Comparison of ENCODE assay signal across 22 mouse cellular contexts in the genomic region with DNA sequence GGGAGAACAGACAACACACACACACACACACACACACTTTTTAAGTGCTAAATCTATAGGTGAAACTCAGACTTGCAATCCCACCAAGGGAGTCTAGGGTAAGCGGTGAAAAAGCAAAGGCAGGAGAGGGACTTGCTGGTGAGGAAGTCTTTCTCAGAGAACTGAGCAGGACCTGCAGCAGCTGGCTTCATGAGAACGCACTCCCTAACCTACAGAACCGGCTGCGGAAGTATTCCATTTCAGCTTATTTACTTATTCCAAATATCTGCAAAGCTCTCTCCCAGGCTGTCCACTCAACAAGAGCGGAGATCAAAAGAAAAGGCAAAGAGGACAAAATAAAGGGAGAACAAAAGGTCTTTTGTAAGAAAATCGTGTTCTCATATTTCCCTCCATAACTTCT. TPM values are rescaled to one million over a fixed set of nuclear protein-coding genes. Genes with fewer than 3 reads are reported as not detected.
A peak's percentile ranks its signal among the peaks of the same experiment; 100 is the strongest.
DNase-seq lines count a peak whose midpoint lies in the region; ATAC-seq and TF ChIP-seq lines count a peak whose summit lies in the region.
"Had no signal": no experiment of that assay in that cellular context is flagged by ENCODE, and none has a peak within 500 bp of the region (broad histone marks: within the 10 kb centered on the region; RNA-seq: fewer than 3 reads in every experiment).

No protein-coding gene starts in this region.

- no peak overlapping the region for H3K9ac ChIP-seq in hindbrain, embryonic 16.5 days (ENCODE audit: low read depth, low read length)
- H3K9ac ChIP-seq in lung, embryonic 16.5 days (ENCODE audit: low read length), result no peak overlapping the region
- H3K9ac ChIP-seq in embryonic facial prominence, embryonic 14.5 days (ENCODE audit: low read depth, low read length), result no peak overlapping the region
- H3K9ac ChIP-seq in stomach, postnatal 0 days (ENCODE audit: low read length), result no peak overlapping the region
- H3K9ac ChIP-seq: forebrain, embryonic 12.5 days; heart, embryonic 12.5 days; limb, embryonic 13.5 days; liver, embryonic 13.5 days had no signal

- TF ChIP-seq EP300 in stomach, postnatal 0 days (optimal IDR thresholded peaks at IDR 0.05), result no peak

- 56% methylated on average over 6 of the region's 6 CpGs for WGBS in hindbrain, embryonic 10.5 days
- WGBS in hindbrain, embryonic 16.5 days, result 68% methylated on average over 6 of the region's 6 CpGs
- 38% methylated on average over 6 of the region's 6 CpGs for WGBS in lung, embryonic 16.5 days
- WGBS in embryonic facial prominence, embryonic 14.5 days, result 29% methylated on average over 6 of the region's 6 CpGs
- 25% methylated on average over 6 of the region's 6 CpGs for WGBS in stomach, postnatal 0 days

- DNase-seq in hindbrain, embryonic 10.5 days (ENCODE audit: low spot score), result peak; percentile 18
- no peak for DNase-seq in lung, postnatal 14 days
- DNase-seq in embryonic facial prominence, embryonic 14.5 days (ENCODE audit: low spot score), result peak; percentile 81
- DNase-seq in stomach, postnatal 0 days (ENCODE audit: low spot score), result peak; percentile 31
- DNase-seq in heart, adult 11 months, result no peak
- no peak for DNase-seq in adipocyte (ENCODE audit: low spot score)
- DNase-seq: adrenal gland, postnatal 36 days; cerebellum, adult 18-20 months; cerebellum, postnatal 36 days; heart, postnatal 36 days; kidney, adult 8-10 months; liver, embryonic 13.5 days; right cerebral cortex, postnatal 4 days; thymus, postnatal 25 days had no signal

- H3K27ac ChIP-seq in hindbrain, embryonic 10.5 days, result no peak overlapping the region
- no peak overlapping the region for H3K27ac ChIP-seq in hindbrain, embryonic 16.5 days (ENCODE audit: low read depth, low read length)
- no peak overlapping the region; the same call in 1 of the 2 replicates for H3K27ac ChIP-seq in lung, embryonic 16.5 days (ENCODE audit: low read length)
- peak overlapping the region; percentile 11; the same call in 1 of the 2 replicates for H3K27ac ChIP-seq in embryonic facial prominence, embryonic 14.5 days (replicated peaks; ENCODE audit: low read depth, low read length)
- H3K27ac ChIP-seq in stomach, postnatal 0 days (replicated peaks), result no peak overlapping the region
- H3K27ac ChIP-seq: forebrain, embryonic 12.5 days; limb, embryonic 13.5 days; liver, embryonic 13.5 days had no signal

- no peak overlapping the region for H3K4me2 ChIP-seq in hindbrain, embryonic 16.5 days (ENCODE audit: low read length)
- H3K4me2 ChIP-seq in lung, embryonic 16.5 days (ENCODE audit: low read depth, low read length), result no peak overlapping the region
- no peak overlapping the region for H3K4me2 ChIP-seq in embryonic facial prominence, embryonic 14.5 days (ENCODE audit: low read depth, low read length)
- H3K4me2 ChIP-seq in stomach, postnatal 0 days (replicated peaks; ENCODE audit: low read depth), result no peak overlapping the region
- H3K4me2 ChIP-seq: forebrain, embryonic 12.5 days; heart, embryonic 12.5 days; limb, embryonic 13.5 days; liver, embryonic 13.5 days had no signal

- H3K4me3 ChIP-seq in hindbrain, embryonic 10.5 days, result no peak overlapping the region
- H3K4me3 ChIP-seq in hindbrain, embryonic 16.5 days (ENCODE audit: low read length), result no peak overlapping the region
- no peak overlapping the region for H3K4me3 ChIP-seq in lung, embryonic 16.5 days (ENCODE audit: low read length)
- no peak overlapping the region for H3K4me3 ChIP-seq in embryonic facial prominence, embryonic 14.5 days (ENCODE audit: low read depth, low read length)
- no peak overlapping the region for H3K4me3 ChIP-seq in stomach, postnatal 0 days (ENCODE audit: low read depth, low read length)
- H3K4me3 ChIP-seq: forebrain, embryonic 12.5 days; heart, embryonic 12.5 days; limb, embryonic 13.5 days; liver, embryonic 13.5 days; megakaryocyte, embryonic 14.5 days had no signal

- H3K27me3 ChIP-seq in hindbrain, embryonic 10.5 days (ENCODE audit: insufficient read depth, poor library complexity, severe bottlenecking), result no peaks in the 10 kb centered on the region
- H3K27me3 ChIP-seq in hindbrain, embryonic 16.5 days (replicated peaks; ENCODE audit: control insufficient read depth, insufficient read depth, low read length), result no peaks in the 10 kb centered on the region
- H3K27me3 ChIP-seq in lung, embryonic 16.5 days (ENCODE audit: control insufficient read depth, insufficient read depth, low read depth, low read length), result no peaks in the 10 kb centered on the region
- H3K27me3 ChIP-seq in embryonic facial prominence, embryonic 14.5 days (replicated peaks; ENCODE audit: control insufficient read depth, insufficient read depth, low read length), result no peaks in the 10 kb centered on the region
- no peaks in the 10 kb centered on the region for H3K27me3 ChIP-seq in stomach, postnatal 0 days (ENCODE audit: control insufficient read depth, insufficient read depth, low read length)
- H3K27me3 ChIP-seq: forebrain, embryonic 12.5 days; heart, embryonic 12.5 days; limb, embryonic 13.5 days; liver, embryonic 13.5 days had no signal

- H3K4me1 ChIP-seq in hindbrain, embryonic 10.5 days (replicated peaks), result no peaks in the 10 kb centered on the region
- no peaks in the 10 kb centered on the region for H3K4me1 ChIP-seq in hindbrain, embryonic 16.5 days (ENCODE audit: control insufficient read depth, insufficient read depth, low read depth, low read length)
- no peaks in the 10 kb centered on the region for H3K4me1 ChIP-seq in lung, embryonic 16.5 days (replicated peaks; ENCODE audit: control insufficient read depth, insufficient read depth, low read length)
- H3K4me1 ChIP-seq in embryonic facial prominence, embryonic 14.5 days (ENCODE audit: control insufficient read depth, insufficient read depth, low read length), result no peaks in the 10 kb centered on the region
- no peaks in the 10 kb centered on the region for H3K4me1 ChIP-seq in stomach, postnatal 0 days (replicated peaks; ENCODE audit: control insufficient read depth, insufficient read depth)
- H3K4me1 ChIP-seq: forebrain, embryonic 12.5 days; heart, embryonic 12.5 days; liver, embryonic 13.5 days had no signal

- no peak for TF ChIP-seq CTCF in stomach, postnatal 0 days (IDR thresholded peaks at IDR 0.05; ENCODE audit: low read depth)

- H3K36me3 ChIP-seq in hindbrain, embryonic 10.5 days, result no peaks in the 10 kb centered on the region
- H3K36me3 ChIP-seq in hindbrain, embryonic 16.5 days (ENCODE audit: control insufficient read depth, insufficient read depth, low read length), result no peaks in the 10 kb centered on the region
- no peaks in the 10 kb centered on the region for H3K36me3 ChIP-seq in lung, embryonic 16.5 days (ENCODE audit: control insufficient read depth, insufficient read depth, low read length)
- no peaks in the 10 kb centered on the region for H3K36me3 ChIP-seq in embryonic facial prominence, embryonic 14.5 days (ENCODE audit: control insufficient read depth, insufficient read depth, low read length)
- H3K36me3 ChIP-seq in stomach, postnatal 0 days (ENCODE audit: control insufficient read depth, insufficient read depth, low read length), result no peaks in the 10 kb centered on the region
- H3K36me3 ChIP-seq: forebrain, embryonic 12.5 days; heart, embryonic 12.5 days; limb, embryonic 13.5 days; liver, embryonic 13.5 days had no signal

- ATAC-seq in hindbrain, embryonic 16.5 days, result no peak
- ATAC-seq in lung, embryonic 16.5 days (ENCODE audit: low read depth), result peak; percentile 71; the same call in 1 of the 2 replicates
- ATAC-seq in embryonic facial prominence, embryonic 14.5 days (ENCODE audit: low read depth), result peak; percentile 85
- ATAC-seq in stomach, postnatal 0 days (ENCODE audit: low FRiP score, low TSS enrichment), result no peak; the same call in 1 of the 2 replicates
- ATAC-seq: CD4-positive, CD25-positive, alpha-beta regulatory T cell, adult 4 months; lung, postnatal 0 days had no signal

- H3K9me3 ChIP-seq in hindbrain, embryonic 10.5 days, result no peaks in the 10 kb centered on the region
- H3K9me3 ChIP-seq in hindbrain, embryonic 16.5 days (ENCODE audit: control insufficient read depth, low read length), result no peaks in the 10 kb centered on the region
- H3K9me3 ChIP-seq in lung, embryonic 16.5 days (ENCODE audit: control insufficient read depth, low read length), result no peaks in the 10 kb centered on the region
- H3K9me3 ChIP-seq in embryonic facial prominence, embryonic 14.5 days (ENCODE audit: control insufficient read depth, low read length), result no peaks in the 10 kb centered on the region
- no peaks in the 10 kb centered on the region for H3K9me3 ChIP-seq in stomach, postnatal 0 days (ENCODE audit: control insufficient read depth, low read length)
- H3K9me3 ChIP-seq: forebrain, embryonic 12.5 days; heart, embryonic 12.5 days; limb, embryonic 13.5 days; liver, embryonic 13.5 days had no signal

RNA-seq across cellular contexts. Expression of gene Cdkal1, which starts 8.9 kb away (rescaled TPM):
- polyA plus RNA-seq in hindbrain, embryonic 10.5 days (2016; fragmentation: Nextera tagmentation; extraction: Ambion mirVana), result 29.6 and 32.8 TPM in 2 replicates
- polyA plus RNA-seq in hindbrain, embryonic 16.5 days (2015; fragmentation: Nextera tagmentation; extraction: Ambion mirVana), result 19.4 and 20.9 TPM in 2 replicates
- polyA plus RNA-seq in lung, embryonic 16.5 days (2015; fragmentation: Nextera tagmentation; extraction: Ambion mirVana), result 32.1 and 32.5 TPM in 2 replicates
- 25.9 and 30.9 TPM in 2 replicates for polyA plus RNA-seq in embryonic facial prominence, embryonic 14.5 days (2014; fragmentation: Nextera tagmentation; extraction: Ambion mirVana)
- 14.7 and 15.5 TPM in 2 replicates for polyA plus RNA-seq in stomach, postnatal 0 days (2015; fragmentation: Nextera tagmentation; extraction: Ambion mirVana)

Comparison
In these comparisons a context has a peak if more than half of its experiments do, and no peak if none do; other contexts are left out.
1. DNase-seq: peak in hindbrain, embryonic 10.5 days (single experiment), embryonic facial prominence, embryonic 14.5 days (single experiment) and stomach, postnatal 0 days (single experiment); none in lung, postnatal 14 days (single experiment), heart, adult 11 months (single experiment) and adipocyte (single experiment).
2. ATAC-seq: peak in lung, embryonic 16.5 days (single experiment) and embryonic facial prominence, embryonic 14.5 days (single experiment); none in hindbrain, embryonic 16.5 days (single experiment) and stomach, postnatal 0 days (single experiment).